Mouse (Mus musculus) CD4-positive, CD25-positive, alpha-beta regulatory T cell, adult 2 months (primary cell): ENCODE measurements around the gene Tox2.

Experiments used
- DNase-seq: peaks from one replicate; pipeline ENCODE4 v3.0.0-alpha.2; 2012; ENCODE audit warnings: low read depth, low spot score

The Tox2 gene

DNA sequence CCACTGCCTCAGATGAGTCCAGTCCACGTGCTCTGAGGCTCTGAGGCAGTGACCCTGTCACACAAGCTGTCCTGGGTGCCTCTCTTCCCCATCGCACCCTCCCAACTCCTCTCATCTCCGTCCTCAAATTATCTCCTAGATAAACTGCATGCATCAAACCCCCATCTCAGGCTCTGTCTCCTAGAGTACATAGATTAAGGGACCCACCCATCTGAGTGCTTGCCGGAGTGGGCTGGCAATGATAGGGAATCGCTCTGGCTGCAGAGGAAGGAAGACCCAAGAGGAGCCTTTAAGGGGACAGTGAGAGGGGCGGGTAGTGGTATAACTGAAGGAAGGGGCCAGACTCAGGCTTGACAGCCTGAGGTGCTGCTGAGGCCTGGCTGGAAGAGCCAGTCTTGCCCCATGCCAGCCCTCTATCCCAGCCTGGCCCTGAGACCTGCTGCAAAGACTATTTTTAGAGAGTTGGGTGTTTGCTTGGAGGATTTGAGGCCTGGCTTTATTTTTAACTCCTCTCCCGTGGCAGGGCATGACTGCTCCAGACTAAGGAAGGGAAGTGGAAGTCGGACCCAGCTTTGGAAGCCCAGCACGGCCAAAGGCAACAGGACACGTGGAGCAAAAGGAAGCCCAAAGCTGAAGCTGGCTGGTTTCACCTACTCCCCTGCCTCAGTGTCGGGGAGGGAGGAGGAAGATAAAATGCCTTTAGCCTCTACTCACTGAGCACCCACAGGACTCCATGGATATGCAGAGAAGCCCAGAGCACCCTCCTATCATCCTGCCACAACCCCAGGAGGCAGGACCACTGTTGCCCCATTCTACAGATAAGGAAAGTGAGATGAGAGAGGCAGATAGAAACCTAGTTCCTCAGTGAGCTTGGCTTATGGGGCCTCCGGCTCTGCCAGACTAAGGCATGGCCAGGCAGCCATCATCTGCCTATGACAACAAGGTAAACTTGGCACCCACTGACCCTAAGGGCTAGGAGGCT, 160.3 kb downstream of the Tox2 start:
- no peak for DNase-seq

DNA sequence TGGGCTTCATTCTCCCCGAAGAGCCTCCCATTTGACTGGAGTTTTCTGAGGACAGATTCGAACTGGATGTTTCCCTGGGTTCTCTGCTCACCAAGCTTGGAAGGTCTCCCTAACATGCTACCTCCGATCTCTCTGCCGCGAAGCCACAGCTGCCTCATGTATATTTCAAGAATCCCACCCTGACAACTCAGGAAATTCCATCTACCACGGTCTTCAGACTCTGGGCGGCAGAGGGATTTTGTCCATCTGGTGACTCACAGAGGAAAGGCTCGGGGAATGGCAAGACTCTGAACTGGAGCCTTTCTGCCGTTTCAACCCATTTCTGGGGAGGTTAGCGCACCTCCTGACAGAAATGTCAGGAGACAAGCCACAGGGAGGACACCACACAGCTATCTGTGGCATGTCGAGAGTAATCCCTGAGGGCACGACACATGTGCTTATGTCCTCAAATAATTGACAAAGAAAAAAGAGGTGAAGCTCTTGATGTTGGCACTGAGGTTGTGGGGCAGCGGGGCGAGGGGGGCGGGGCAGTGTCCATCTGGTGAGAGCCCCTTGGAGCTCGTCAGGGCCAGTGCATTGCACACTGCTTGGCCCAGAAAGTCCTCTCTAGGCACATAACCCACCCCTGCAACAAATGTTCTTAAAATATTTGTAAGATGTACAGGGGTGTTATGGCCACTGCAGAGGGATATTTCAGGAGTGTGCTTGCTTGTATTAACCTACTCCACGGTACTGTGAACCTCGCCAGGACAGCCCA, 162.0 kb downstream of the Tox2 start:
- no peak for DNase-seq

GRCm38 (mm10) chr2:163370175-163370574, 167.2 kb downstream of the Tox2 start:
- no peak for DNase-seq

- DNase-seq: no peak
Observed at GRCm38 (mm10) chr2:163372627-163373026, 169.7 kb downstream of the Tox2 start.
